Mouse (Mus musculus) liver, postnatal 0 days (tissue): ENCODE measurements around the gene Sox21.

Experiments used
- CTCF ChIP-seq: sonication (generic); IDR thresholded peaks from 2 replicates; pipeline ENCODE4 v1.5.1; 2016; ENCODE audit warnings: antibody characterized with exemption, low read depth
- EP300 ChIP-seq: IDR thresholded peaks from 2 replicates; pipeline ENCODE4 v1.6.1; 2016; ENCODE audit warnings: antibody characterized with exemption, low read depth, mild to moderate bottlenecking

- no peak for TF ChIP-seq CTCF
- TF ChIP-seq EP300: no peak
Observed at GRCm38 (mm10) chr14:118225061-118225743, 11.6 kb downstream of the Sox21 start.
